Mouse (Mus musculus) forebrain, embryonic 14.5 days (tissue): ENCODE measurements around the gene Aplf. TPM values are rescaled to one million over a fixed set of nuclear protein-coding genes. Genes with fewer than 3 reads are reported as not detected.
A peak's percentile ranks its signal among the peaks of the same experiment; 100 is the strongest.

Experiments used
- ATAC-seq: fragments of 200-750 bp; cut with Nextera tagmentation; 2 replicates; pipeline ENCODE4 v1.8.0; 2017; ENCODE audit warnings: mild to moderate bottlenecking, moderate library complexity
- DNase-seq: peaks from one replicate; pipeline ENCODE4 v3.0.0-alpha.2; 2015; ENCODE audit warnings: low spot score
- H3K27ac ChIP-seq: fragments of 300-500 bp; sonication (generic); 2 replicates; pipeline ENCODE4 v1.5.1; 2014; ENCODE audit warnings: low read depth, mild to moderate bottlenecking, control low read depth, low read length, moderate library complexity
- H3K27me3 ChIP-seq: fragments of 300-500 bp; sonication (generic); replicated peaks from 2 replicates; pipeline ENCODE4 v1.6.1; 2014; ENCODE audit warnings: low read length, control low read depth, mixed read lengths; ENCODE audit not compliant: control insufficient read depth, insufficient read depth
- H3K36me3 ChIP-seq: fragments of 300-500 bp; sonication (generic); 2 replicates; pipeline ENCODE4 v1.6.1; 2014; ENCODE audit warnings: low read length, control low read depth; ENCODE audit not compliant: control insufficient read depth, insufficient read depth
- H3K4me1 ChIP-seq: fragments of 300-500 bp; sonication (generic); 2 replicates; pipeline ENCODE4 v1.6.1; 2014; ENCODE audit warnings: antibody characterized with exemption, low read length, control low read depth; ENCODE audit not compliant: control insufficient read depth, insufficient read depth
- H3K4me2 ChIP-seq: fragments of 300-500 bp; sonication (generic); 2 replicates; pipeline ENCODE4 v1.6.1; 2014; ENCODE audit warnings: mild to moderate bottlenecking, control low read depth, low read length
- H3K4me3 ChIP-seq: fragments of 300-500 bp; sonication (generic); 2 replicates; pipeline ENCODE4 v1.5.1; 2014; ENCODE audit warnings: low read depth, low read length, control low read depth
- H3K9ac ChIP-seq: fragments of 300-500 bp; sonication (generic); 2 replicates; pipeline ENCODE4 v1.6.1; 2014; ENCODE audit warnings: mild to moderate bottlenecking, low read length, control low read depth, moderate library complexity
- H3K9me3 ChIP-seq: fragments of 300-500 bp; sonication (generic); replicated peaks from 2 replicates; pipeline ENCODE4 v1.6.1; 2016; ENCODE audit warnings: low read length, control low read depth, mixed read lengths; ENCODE audit not compliant: control insufficient read depth
- WGBS: fragments of 180-500 bp; shearing (Covaris S2); extraction: QIAGEN DNeasy Blood & Tissue Kit; methylation state at CpG from one replicate; pipeline ENCODE4 v1.1.7; 2014; 5-methylcytosine and 5-hydroxymethylcytosine counted together
- polyA plus RNA-seq: library from polyadenylated mRNA; unstranded; fragments of >200 nt; fragmentation: Nextera tagmentation; extraction: Ambion mirVana; gene quantifications from 2 replicates; pipeline ENCODE4 v1.2.1, GENCODE M21; 2014

The Aplf gene
- polyA plus RNA-seq, 1 experiment from 2014 or later, result 14.9 TPM

GRCm38 (mm10) chr6:87614794-87615695, 56.9 kb downstream of the Aplf start:
- Histone ChIP-seq H3K27me3 (no peaks in the 10 kb centered on the region), H3K4me2 (peak overlapping the region; percentile 17; the same call in 1 of the 2 replicates), H3K4me3 (no peak overlapping the region), H3K4me1 (no peaks in the 10 kb centered on the region), H3K9me3 (no peaks in the 10 kb centered on the region), H3K9ac (no peak overlapping the region), H3K36me3 (no peaks in the 10 kb centered on the region), H3K27ac (0 out of 2 replicates have a peak overlapping the region, but pooled peaks have one; percentile 14)
- 54% methylated on average over 11 of the region's 11 CpGs for WGBS
- peak; percentile 71 for ATAC-seq
- peak; percentile 68 for DNase-seq

GRCm38 (mm10) chr6:87599825-87600224, 72.2 kb downstream of the Aplf start:
- Histone ChIP-seq H3K9me3 (no peaks in the 10 kb centered on the region), H3K27me3 (no peaks in the 10 kb centered on the region), H3K36me3 (no peaks in the 10 kb centered on the region), H3K9ac (no peak overlapping the region), H3K4me1 (peaks cover 5% of the 10 kb centered on the region), H3K4me3 (no peak overlapping the region), H3K27ac (no peak overlapping the region), H3K4me2 (no peak overlapping the region)
- no peak for ATAC-seq
- DNase-seq, result peak; percentile 79

- H3K4me1 ChIP-seq, result peaks cover 5% of the 10 kb centered on the region
- H3K27me3 ChIP-seq, result no peaks in the 10 kb centered on the region
- H3K27ac ChIP-seq, result peak overlapping the region; percentile 6; the same call in 1 of the 2 replicates
- H3K9me3 ChIP-seq, result no peaks in the 10 kb centered on the region
- WGBS, result 17% methylated on average over 10 of the region's 10 CpGs
- H3K4me2 ChIP-seq, result no peak overlapping the region
- no peaks in the 10 kb centered on the region for H3K36me3 ChIP-seq
- ATAC-seq (peak; percentile 95), DNase-seq (peak; percentile 91)
- no peak overlapping the region for H3K9ac ChIP-seq
- H3K4me3 ChIP-seq, result no peak overlapping the region
These were observed 74.7 kb downstream of the Aplf start for GRCm38 (mm10) chr6:87597116-87597833.

GRCm38 (mm10) chr6:87594188-87594587, 77.8 kb downstream of the Aplf start:
- DNase-seq (no peak), ATAC-seq (no peak)
- Histone ChIP-seq H3K4me1 (peaks cover 11% of the 10 kb centered on the region), H3K36me3 (no peaks in the 10 kb centered on the region), H3K9ac (no peak overlapping the region), H3K4me3 (no peak overlapping the region), H3K27me3 (no peaks in the 10 kb centered on the region), H3K4me2 (no peak overlapping the region), H3K27ac (no peak overlapping the region), H3K9me3 (no peaks in the 10 kb centered on the region)
- 85% methylated on average over 6 of the region's 6 CpGs for WGBS

GRCm38 (mm10) chr6:87590394-87591281, 81.4 kb downstream of the Aplf start, which contains the start of gene Prokr1:
Prokr1 (minus strand) TSS chr6:87590743.
- Histone ChIP-seq H3K27me3 (no peaks in the 10 kb centered on the region), H3K9me3 (no peaks in the 10 kb centered on the region), H3K4me2 (peak within 1 kb of the TSS; percentile 95), H3K4me1 (peaks cover 9% of the 10 kb centered on the region), H3K9ac (peak within 1 kb of the TSS; percentile 65), H3K27ac (0 out of 2 replicates have a peak within 1 kb of the TSS, but pooled peaks have one; percentile 27), H3K36me3 (no peaks in the 10 kb centered on the region), H3K4me3 (peak within 1 kb of the TSS; percentile 46)
- WGBS, result under 1% methylated on average over 34 of the region's 34 CpGs
- peak; percentile 92 for ATAC-seq
- peak; percentile 65 for DNase-seq

DNA sequence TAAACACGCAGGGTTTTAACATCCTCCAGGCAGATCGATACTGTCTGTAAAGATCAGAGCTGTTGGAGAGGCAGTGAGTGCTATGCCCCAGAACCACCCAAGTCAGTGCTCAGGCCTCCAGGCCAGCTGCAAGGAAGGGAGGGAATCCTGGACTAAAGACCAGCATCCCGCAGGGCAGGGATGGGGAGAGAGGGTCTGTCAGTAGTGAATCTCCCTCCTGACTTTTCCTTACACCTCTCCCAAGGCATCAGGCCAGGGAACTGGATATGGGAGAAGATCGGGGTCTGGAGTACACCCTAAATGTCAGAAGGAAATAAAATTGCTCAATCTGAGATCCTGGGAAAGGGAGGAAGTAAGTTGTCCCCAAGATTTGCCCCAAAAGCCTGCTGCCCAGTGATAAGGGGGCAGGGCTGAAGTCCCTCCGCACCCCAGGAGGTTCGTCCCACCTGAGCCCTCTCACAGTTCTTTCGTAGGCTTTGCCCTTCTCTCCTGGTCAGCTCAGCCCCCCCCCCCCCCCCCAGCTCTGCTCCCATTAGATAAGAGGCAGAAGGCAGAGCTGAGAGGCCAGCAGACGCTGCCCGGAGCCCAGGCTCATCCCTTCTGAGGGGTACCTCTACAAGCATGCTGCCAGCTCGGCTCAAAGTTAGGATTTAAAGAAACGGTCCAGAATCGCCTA, 82.1 kb downstream of the Aplf start:
- peak overlapping the region; percentile 65 for H3K9ac ChIP-seq
- peak overlapping the region; percentile 95 for H3K4me2 ChIP-seq
- H3K4me1 ChIP-seq, result peaks cover 9% of the 10 kb centered on the region
- H3K4me3 ChIP-seq, result peak overlapping the region; percentile 46
- H3K9me3 ChIP-seq, result no peaks in the 10 kb centered on the region
- WGBS, result 9% methylated on average over 12 of the region's 12 CpGs
- peak; percentile 27 for ATAC-seq
- no peak overlapping the region for H3K27ac ChIP-seq
- H3K36me3 ChIP-seq, result no peaks in the 10 kb centered on the region
- DNase-seq, result peak; percentile 22
- H3K27me3 ChIP-seq, result no peaks in the 10 kb centered on the region

DNA sequence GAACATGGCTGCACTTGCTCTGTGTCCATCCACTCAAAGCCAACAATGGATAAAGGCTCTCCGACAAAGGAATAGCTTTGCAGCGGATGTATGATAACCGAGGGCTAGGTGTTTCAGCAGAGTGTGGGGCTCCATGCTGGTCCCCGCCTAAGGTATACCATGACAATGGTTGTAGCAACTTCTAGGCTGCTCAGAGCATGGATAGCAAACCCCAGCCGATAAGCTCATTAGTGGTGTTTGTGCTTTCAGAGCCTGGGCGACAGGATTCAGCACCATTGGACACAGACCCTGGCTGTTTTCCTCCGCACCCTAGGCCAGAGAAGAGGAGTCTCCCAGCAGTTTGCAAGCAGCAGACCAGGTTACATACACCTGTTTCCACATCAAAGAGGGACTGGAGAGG, 88.0 kb downstream of the Aplf start:
- Histone ChIP-seq H3K4me3 (no peak overlapping the region), H3K9ac (no peak overlapping the region), H3K27me3 (no peaks in the 10 kb centered on the region), H3K4me2 (no peak overlapping the region), H3K4me1 (no peaks in the 10 kb centered on the region), H3K27ac (no peak overlapping the region), H3K9me3 (no peaks in the 10 kb centered on the region), H3K36me3 (0 out of 2 replicates have a peak, but pooled peaks cover 5% of the 10 kb centered on the region)
- DNase-seq (no peak), ATAC-seq (no peak)
- WGBS, result 78% methylated on average over 7 of the region's 7 CpGs

DNA sequence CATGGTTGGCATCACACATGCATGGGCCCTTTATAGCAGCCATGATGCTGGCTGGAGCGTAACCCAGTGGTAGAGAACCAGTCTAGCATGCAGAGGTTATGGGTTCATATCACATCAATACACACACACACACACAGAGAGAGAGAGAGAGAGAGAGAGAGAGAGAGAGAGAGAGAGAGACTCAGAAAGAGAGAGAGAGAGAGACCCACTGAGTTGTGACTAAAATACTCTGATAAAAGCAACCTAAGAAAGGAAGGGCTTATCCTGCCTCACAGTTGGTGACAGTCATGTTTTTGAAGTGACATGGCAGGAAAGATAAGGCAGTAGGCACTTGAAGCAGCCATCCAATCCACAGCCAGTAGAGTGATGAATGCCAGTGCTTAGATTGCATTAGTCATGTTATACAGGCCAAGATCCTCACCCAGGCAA, 88.8 kb downstream of the Aplf start:
- Histone ChIP-seq H3K4me1 (no peaks in the 10 kb centered on the region), H3K27me3 (no peaks in the 10 kb centered on the region), H3K9ac (no peak overlapping the region), H3K4me2 (no peak overlapping the region), H3K4me3 (no peak overlapping the region), H3K36me3 (0 out of 2 replicates have a peak, but pooled peaks cover 5% of the 10 kb centered on the region), H3K9me3 (no peaks in the 10 kb centered on the region), H3K27ac (no peak overlapping the region)
- ATAC-seq (no peak), DNase-seq (no peak)
- 94% methylated on average over 1 of the region's 1 CpGs for WGBS
